Mouse (Mus musculus): ENCODE results near the gene Bcar1. TPM values are rescaled to one million over a fixed set of nuclear protein-coding genes. Genes with fewer than 3 reads are reported as not detected.

Gene Bcar1
- polyA plus RNA-seq, 1 experiment: 136 TPM

- TF ChIP-seq MAX (IDR thresholded peaks at IDR 0.05) (no peak), CTCF (IDR thresholded peaks at IDR 0.05; ENCODE audit: control insufficient read depth, insufficient read depth, insufficient read length) (no peak), MYOD1 (IDR thresholded peaks at IDR 0.05; ENCODE audit: control insufficient read depth, insufficient read length, low read depth) (no peak), FOSL1 (IDR thresholded peaks at IDR 0.05; ENCODE audit: insufficient read depth, low read length, poor library complexity, severe bottlenecking) (no peak)
- H3K36me3 ChIP-seq (ENCODE audit: control insufficient read depth, insufficient read depth): peaks cover 9% of the 10 kb centered on the region
- no peak overlapping the region for H3K4me3 ChIP-seq (ENCODE audit: insufficient read depth, poor library complexity, severe bottlenecking)
- H3K79me2 ChIP-seq (ENCODE audit: control insufficient read depth, insufficient read depth): peaks cover 100% of the 10 kb centered on the region
- H3K79me3 ChIP-seq (ENCODE audit: low read depth): peaks cover 94% of the 10 kb centered on the region
- H3ac ChIP-seq (ENCODE audit: control insufficient read depth, insufficient read length, low read depth): no peak overlapping the region
- no peaks in the 10 kb centered on the region for H3K27me3 ChIP-seq (ENCODE audit: control insufficient read depth, insufficient read depth, insufficient read length)
Measured at GRCm38 (mm10) chr8:111735335-111735761, 8.3 kb downstream of the Bcar1 start.

- Histone ChIP-seq H3K27me3 (ENCODE audit: control insufficient read depth, insufficient read depth, insufficient read length) (no peaks in the 10 kb centered on the region), H3ac (ENCODE audit: control insufficient read depth, insufficient read length, low read depth) (peak overlapping the region; percentile 61), H3K79me2 (ENCODE audit: control insufficient read depth, insufficient read depth) (peaks cover 100% of the 10 kb centered on the region), H3K36me3 (ENCODE audit: control insufficient read depth, insufficient read depth) (peaks cover 9% of the 10 kb centered on the region), H3K4me3 (ENCODE audit: insufficient read depth, poor library complexity, severe bottlenecking) (no peak overlapping the region), H3K79me3 (ENCODE audit: low read depth) (peaks cover 94% of the 10 kb centered on the region)
- TF ChIP-seq MYOD1 (IDR thresholded peaks at IDR 0.05; ENCODE audit: control insufficient read depth, insufficient read length, low read depth) (no peak), USF1 (IDR thresholded peaks at IDR 0.05; ENCODE audit: low read depth) (no peak), MYOG (IDR thresholded peaks at IDR 0.05; ENCODE audit: control insufficient read depth, extremely low read depth, insufficient read length) (no peak), MAX (IDR thresholded peaks at IDR 0.05) (no peak), CTCF (IDR thresholded peaks at IDR 0.05; ENCODE audit: control insufficient read depth, insufficient read depth, insufficient read length) (no peak), CEBPB (IDR thresholded peaks at IDR 0.05; ENCODE audit: low read depth) (no peak), FOSL1 (IDR thresholded peaks at IDR 0.05; ENCODE audit: insufficient read depth, low read length, poor library complexity, severe bottlenecking) (no peak)
Measured at GRCm38 (mm10) chr8:111734244-111734960, 9.2 kb downstream of the Bcar1 start.

- Histone ChIP-seq H3K79me3 (ENCODE audit: low read depth) (peaks cover 94% of the 10 kb centered on the region), H3K79me2 (ENCODE audit: control insufficient read depth, insufficient read depth) (peaks cover 100% of the 10 kb centered on the region), H3K36me3 (ENCODE audit: control insufficient read depth, insufficient read depth) (peaks cover 15% of the 10 kb centered on the region), H3K27me3 (ENCODE audit: control insufficient read depth, insufficient read depth, insufficient read length) (no peaks in the 10 kb centered on the region), H3ac (ENCODE audit: control insufficient read depth, insufficient read length, low read depth) (peak overlapping the region; percentile 61), H3K4me3 (ENCODE audit: insufficient read depth, poor library complexity, severe bottlenecking) (no peak overlapping the region)
- TF ChIP-seq MAX (IDR thresholded peaks at IDR 0.05) (peak; percentile 20), USF1 (IDR thresholded peaks at IDR 0.05; ENCODE audit: low read depth) (no peak)
Measured at GRCm38 (mm10) chr8:111733581-111734243, 9.9 kb downstream of the Bcar1 start.

- H3ac ChIP-seq (ENCODE audit: control insufficient read depth, insufficient read length, low read depth): peak overlapping the region; percentile 60
- TF ChIP-seq CEBPB (IDR thresholded peaks at IDR 0.05; ENCODE audit: low read depth) (no peak), MYOD1 (IDR thresholded peaks at IDR 0.05; ENCODE audit: control insufficient read depth, insufficient read length, low read depth) (no peak), CTCF (IDR thresholded peaks at IDR 0.05; ENCODE audit: control insufficient read depth, insufficient read depth, insufficient read length) (no peak), MYOG (IDR thresholded peaks at IDR 0.05; ENCODE audit: control insufficient read depth, extremely low read depth, insufficient read length) (no peak), FOSL1 (IDR thresholded peaks at IDR 0.05; ENCODE audit: insufficient read depth, low read length, poor library complexity, severe bottlenecking) (no peak), USF1 (IDR thresholded peaks at IDR 0.05; ENCODE audit: low read depth) (no peak), MAX (IDR thresholded peaks at IDR 0.05) (no peak)
- H3K79me2 ChIP-seq (ENCODE audit: control insufficient read depth, insufficient read depth): peaks cover 100% of the 10 kb centered on the region
- no peaks in the 10 kb centered on the region for H3K27me3 ChIP-seq (ENCODE audit: control insufficient read depth, insufficient read depth, insufficient read length)
- H3K4me3 ChIP-seq (ENCODE audit: insufficient read depth, poor library complexity, severe bottlenecking): no peak overlapping the region
- H3K79me3 ChIP-seq (ENCODE audit: low read depth): peaks cover 94% of the 10 kb centered on the region
- H3K36me3 ChIP-seq (ENCODE audit: control insufficient read depth, insufficient read depth): peaks cover 20% of the 10 kb centered on the region
Measured at GRCm38 (mm10) chr8:111732406-111733085, 11.1 kb downstream of the Bcar1 start.

GRCm38 (mm10) chr8:111732004-111732403 lies 11.6 kb downstream of the Bcar1 start:
- Histone ChIP-seq H3K4me3 (ENCODE audit: insufficient read depth, poor library complexity, severe bottlenecking) (peak overlapping the region; percentile 73), H3K79me2 (ENCODE audit: control insufficient read depth, insufficient read depth) (peaks cover 100% of the 10 kb centered on the region), H3K79me3 (ENCODE audit: low read depth) (peaks cover 94% of the 10 kb centered on the region), H3ac (ENCODE audit: control insufficient read depth, insufficient read length, low read depth) (peak overlapping the region; percentile 83), H3K27me3 (ENCODE audit: control insufficient read depth, insufficient read depth, insufficient read length) (no peaks in the 10 kb centered on the region), H3K36me3 (ENCODE audit: control insufficient read depth, insufficient read depth) (peaks cover 20% of the 10 kb centered on the region)
- TF ChIP-seq MAX (IDR thresholded peaks at IDR 0.05) (no peak), MYOG (IDR thresholded peaks at IDR 0.05; ENCODE audit: control insufficient read depth, extremely low read depth, insufficient read length) (no peak), FOSL1 (IDR thresholded peaks at IDR 0.05; ENCODE audit: insufficient read depth, low read length, poor library complexity, severe bottlenecking) (no peak), CEBPB (IDR thresholded peaks at IDR 0.05; ENCODE audit: low read depth) (no peak)
